Mouse (Mus musculus): ENCODE data around the gene Eng. TPM values are rescaled to one million over a fixed set of nuclear protein-coding genes. Genes with fewer than 3 reads are reported as not detected.

The Eng gene
- polyA plus RNA-seq, 1 experiment from 2014 or later = 28.5 TPM

DNA sequence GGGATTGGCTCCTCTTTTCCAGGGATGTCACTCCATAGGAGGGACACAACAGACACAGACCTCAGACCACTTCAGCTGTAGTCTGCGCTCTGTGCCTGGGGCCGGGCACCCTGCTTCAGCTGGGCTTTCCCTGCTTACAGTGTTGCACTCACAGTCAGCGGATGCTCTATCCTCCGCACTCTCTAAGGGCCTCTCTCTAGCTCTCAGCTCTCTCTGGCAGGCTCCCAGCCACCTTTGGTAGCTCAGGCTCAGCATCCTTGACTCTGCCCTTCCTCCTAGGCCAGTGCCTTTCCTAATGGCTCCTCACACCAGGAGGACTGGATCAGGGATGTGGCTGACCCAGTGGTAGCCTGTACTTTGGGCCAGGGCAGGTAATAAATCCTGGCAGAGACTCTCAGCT, 85.5 kb downstream of the Eng start:
- DNase-seq (ENCODE audit: low spot score) = no peak

MicroRNAs encoded within 50 kb of the gene (microRNA counts, 519-probe panel; counts per million panel counts)
- microRNA mmu-miR-1954 = 473 counts per million, percentile 71 among the panel's probes with 10 or more counts
- microRNA mmu-miR-2861 = 473 counts per million, percentile 71 among the panel's probes with 10 or more counts

Small RNA genes lying within 50 kb of the gene (microRNA-seq; reads per million reads assigned to microRNA genes)
- not detected for gene Gm47291 (ENCODE audit: borderline number of aligned reads)
- gene Mir1954 (ENCODE audit: borderline number of aligned reads) = not detected
- not detected for gene Mir2861 (ENCODE audit: borderline number of aligned reads)
- not detected for gene Mir3960 (ENCODE audit: borderline number of aligned reads)
- gene Mir8093 (ENCODE audit: borderline number of aligned reads) = not detected

Other genes starting within 250 kb of the Eng start
- gene Naif1, start 196.1 kb upstream of the Eng start, polyA plus RNA-seq (2015; fragmentation: Nextera tagmentation; extraction: Ambion mirVana) = 5.4 and 6.2 TPM in 2 replicates
- gene Slc25a25, start 195.2 kb upstream of the Eng start, polyA plus RNA-seq (2015; fragmentation: Nextera tagmentation; extraction: Ambion mirVana) = 16.3 and 18.9 TPM in 2 replicates
- gene Fam102a, start 111.3 kb upstream of the Eng start, polyA plus RNA-seq (2015; fragmentation: Nextera tagmentation; extraction: Ambion mirVana) = 8.4 and 8.9 TPM in 2 replicates
- 126 and 129 TPM in 2 replicates for gene Dpm2, start 75.7 kb upstream of the Eng start, polyA plus RNA-seq (2015; fragmentation: Nextera tagmentation; extraction: Ambion mirVana)
- gene Pip5kl1, start 71.8 kb upstream of the Eng start, polyA plus RNA-seq (2015; fragmentation: Nextera tagmentation; extraction: Ambion mirVana) = 0.28 and 0.31 TPM in 2 replicates
- 0.08 TPM in 1 of 2 replicates, not detected in the other for gene 9430097D07Rik, start 70.9 kb upstream of the Eng start, polyA plus RNA-seq (2015; fragmentation: Nextera tagmentation; extraction: Ambion mirVana)
- gene St6galnac4, start 59.5 kb upstream of the Eng start, polyA plus RNA-seq (2015; fragmentation: Nextera tagmentation; extraction: Ambion mirVana) = 24.3 and 25.3 TPM in 2 replicates
- 5.5 and 5.7 TPM in 2 replicates for gene St6galnac6, start 46.9 kb upstream of the Eng start, polyA plus RNA-seq (2015; fragmentation: Nextera tagmentation; extraction: Ambion mirVana)
- 2.0 and 2.4 TPM in 2 replicates for gene Ak1, start 24.8 kb upstream of the Eng start, polyA plus RNA-seq (2015; fragmentation: Nextera tagmentation; extraction: Ambion mirVana)
- gene Fpgs, start 57.5 kb downstream of the Eng start, polyA plus RNA-seq (2015; fragmentation: Nextera tagmentation; extraction: Ambion mirVana) = 21.0 and 24.1 TPM in 2 replicates
- 125 and 146 TPM in 2 replicates for gene Cdk9, start 66.5 kb downstream of the Eng start, polyA plus RNA-seq (2015; fragmentation: Nextera tagmentation; extraction: Ambion mirVana)
- gene Sh2d3c, start 74.5 kb downstream of the Eng start, polyA plus RNA-seq (2015; fragmentation: Nextera tagmentation; extraction: Ambion mirVana) = 20.7 and 23.4 TPM in 2 replicates
- gene 6330409D20Rik, start 94.4 kb downstream of the Eng start, polyA plus RNA-seq (2015; fragmentation: Nextera tagmentation; extraction: Ambion mirVana) = 0.26 and 0.44 TPM in 2 replicates
- gene Tor2a, start 110.6 kb downstream of the Eng start, polyA plus RNA-seq (2015; fragmentation: Nextera tagmentation; extraction: Ambion mirVana) = 86.3 and 91.9 TPM in 2 replicates
- gene Ttc16, start 129.0 kb downstream of the Eng start, polyA plus RNA-seq (2015; fragmentation: Nextera tagmentation; extraction: Ambion mirVana) = 0.69 and 0.95 TPM in 2 replicates
- 25.7 and 26.5 TPM in 2 replicates for gene Ptrh1, start 129.2 kb downstream of the Eng start, polyA plus RNA-seq (2015; fragmentation: Nextera tagmentation; extraction: Ambion mirVana)
- 4.4 and 4.7 TPM in 2 replicates for gene Cfap157, start 137.8 kb downstream of the Eng start, polyA plus RNA-seq (2015; fragmentation: Nextera tagmentation; extraction: Ambion mirVana)
- gene Stxbp1, start 200.7 kb downstream of the Eng start, polyA plus RNA-seq (2015; fragmentation: Nextera tagmentation; extraction: Ambion mirVana) = 6.0 and 7.0 TPM in 2 replicates
- 10.9 and 12.4 TPM in 2 replicates for gene Fam129b, start 229.5 kb downstream of the Eng start, polyA plus RNA-seq (2015; fragmentation: Nextera tagmentation; extraction: Ambion mirVana)